Mouse (Mus musculus): ENCODE data around the gene Trmt10c. TPM values are rescaled to one million over a fixed set of nuclear protein-coding genes. Genes with fewer than 3 reads are reported as not detected.

Gene Trmt10c
- polyA plus RNA-seq, 1 experiment from 2014 or later: 32.8 TPM

Small RNA genes within 50 kb of the gene (microRNA-seq; reads per million reads assigned to microRNA genes)
- gene Gm24047: not detected

Other genes starting within 250 kb of the Trmt10c start
- gene Nfkbiz, start 198.9 kb downstream of the Trmt10c start, polyA plus RNA-seq (2014; fragmentation: Nextera tagmentation; extraction: Ambion mirVana): 3.9 and 4.4 TPM in 2 replicates
- gene Nxpe3, start 142.5 kb downstream of the Trmt10c start, polyA plus RNA-seq (2014; fragmentation: Nextera tagmentation; extraction: Ambion mirVana): 1.1 and 1.3 TPM in 2 replicates
- 16.2 and 16.4 TPM in 2 replicates for gene Cep97, start 103.0 kb downstream of the Trmt10c start, polyA plus RNA-seq (2014; fragmentation: Nextera tagmentation; extraction: Ambion mirVana)
- 858 and 1,157 TPM in 2 replicates for gene Rpl24, start 71.5 kb downstream of the Trmt10c start, polyA plus RNA-seq (2014; fragmentation: Nextera tagmentation; extraction: Ambion mirVana)
- gene Zbtb11, start 63.9 kb downstream of the Trmt10c start, polyA plus RNA-seq (2014; fragmentation: Nextera tagmentation; extraction: Ambion mirVana): 13.8 and 24.5 TPM in 2 replicates
- 228 and 236 TPM in 2 replicates for gene Pcnp, start 8.1 kb downstream of the Trmt10c start, polyA plus RNA-seq (2014; fragmentation: Nextera tagmentation; extraction: Ambion mirVana)
- gene Senp7, start 10.5 kb upstream of the Trmt10c start, polyA plus RNA-seq (2014; fragmentation: Nextera tagmentation; extraction: Ambion mirVana): 24.0 and 33.2 TPM in 2 replicates
- gene Impg2, start 166.5 kb upstream of the Trmt10c start, polyA plus RNA-seq (2014; fragmentation: Nextera tagmentation; extraction: Ambion mirVana): 0.20 and 0.28 TPM in 2 replicates